ENCODE assay signal across 24 mouse cellular contexts in genomic region chr5:150919269-150919668, GRCm38 (mm10). TPM values are rescaled to one million over a fixed set of nuclear protein-coding genes. Genes with fewer than 3 reads are reported as not detected.
"Had no signal": no experiment of that assay in that cellular context is flagged by ENCODE, and none has a peak within 500 bp of the region (broad histone marks: within the 10 kb centered on the region; RNA-seq: fewer than 3 reads in every experiment).

No protein-coding gene starts in this region.

- H3K27ac ChIP-seq: limb, embryonic 12.5 days; limb, embryonic 15.5 days; liver, embryonic 12.5 days; liver, embryonic 15.5 days; stomach, postnatal 0 days had no signal

- DNase-seq: kidney, adult 18-20 months; kidney, adult 9 months; kidney, postnatal 14 days; kidney, postnatal 4 days; left cerebral cortex, postnatal 4 days; lung, postnatal 14 days; lung, postnatal 4 days; thymus, adult 2 months; thymus, postnatal 14 days; thymus, postnatal 4 days had no signal

- H3K36me3 ChIP-seq: limb, embryonic 12.5 days; limb, embryonic 15.5 days; liver, embryonic 12.5 days; liver, embryonic 15.5 days; midbrain, embryonic 15.5 days; neural tube, embryonic 13.5 days had no signal

- H3K27me3 ChIP-seq: limb, embryonic 12.5 days; limb, embryonic 15.5 days; liver, embryonic 12.5 days; liver, embryonic 15.5 days; midbrain, embryonic 15.5 days; neural tube, embryonic 13.5 days had no signal

- H3K4me2 ChIP-seq: limb, embryonic 12.5 days; limb, embryonic 15.5 days; liver, embryonic 12.5 days; liver, embryonic 15.5 days; midbrain, embryonic 11.5 days; midbrain, embryonic 15.5 days; neural tube, embryonic 13.5 days had no signal

- H3K9ac ChIP-seq: limb, embryonic 12.5 days; limb, embryonic 15.5 days; liver, embryonic 12.5 days; liver, embryonic 15.5 days; midbrain, embryonic 15.5 days; neural tube, embryonic 13.5 days had no signal

- H3K4me3 ChIP-seq: limb, embryonic 12.5 days; limb, embryonic 15.5 days; liver, embryonic 12.5 days; liver, embryonic 15.5 days; midbrain, embryonic 15.5 days; myocyte; neural tube, embryonic 13.5 days had no signal

- H3K9me3 ChIP-seq: limb, embryonic 12.5 days; limb, embryonic 15.5 days; liver, embryonic 12.5 days; liver, embryonic 15.5 days; midbrain, embryonic 15.5 days; neural tube, embryonic 13.5 days had no signal

- ATAC-seq: intestine, embryonic 16.5 days; liver, embryonic 12.5 days had no signal

- H3K4me1 ChIP-seq: limb, embryonic 15.5 days; liver, embryonic 12.5 days; neural tube, embryonic 13.5 days had no signal

RNA-seq across cellular contexts. Expression of gene Kl, which starts 33.1 kb away (rescaled TPM):
- total RNA-seq: megakaryocyte progenitor cell, adult 5-6 weeks; megakaryocyte-erythroid progenitor cell, adult 5-6 weeks; monocyte, adult 5-6 weeks; neutrophil, adult 5-6 weeks had no signal
- polyA plus RNA-seq: liver, embryonic 12.5 days; myocyte had no signal
